Mouse (Mus musculus) myocyte (in vitro differentiated cells): Measurements from ENCODE around the gene C5ar1.

Source experiments
- MAX ChIP-seq: IDR thresholded peaks from one replicate; pipeline ENCODE4 v1.6.1; 2011; ENCODE audit warnings: low read depth, mild to moderate bottlenecking, control low read depth
- POLR2A ChIP-seq: IDR thresholded peaks from one replicate; pipeline ENCODE4 v1.6.1; 2011; ENCODE audit warnings: low read depth, mild to moderate bottlenecking, control low read depth, moderate library complexity; ENCODE audit not compliant: insufficient read length
- POLR2AphosphoS2 ChIP-seq: IDR thresholded peaks from one replicate; pipeline ENCODE4 v1.6.1; 2011; ENCODE audit warnings: low read depth, control low read depth; ENCODE audit not compliant: insufficient read length
- SRF ChIP-seq: IDR thresholded peaks from one replicate; pipeline ENCODE4 v1.6.1; 2011; ENCODE audit warnings: low read depth; ENCODE audit not compliant: control insufficient read depth, insufficient read length
- USF1 ChIP-seq: IDR thresholded peaks from one replicate; pipeline ENCODE4 v1.6.1; 2011; ENCODE audit warnings: low read depth, mild to moderate bottlenecking, control low read depth, moderate library complexity

- no peak for TF ChIP-seq USF1
- TF ChIP-seq SRF, result no peak
- no peak for TF ChIP-seq MAX
- TF ChIP-seq POLR2AphosphoS2, result no peak
- no peak for TF ChIP-seq POLR2A
These were observed 23.0 kb upstream of the C5ar1 start for GRCm38 (mm10) chr7:16282334-16282733.
